Mouse (Mus musculus): ENCODE data around the gene Scn1b.
A peak's percentile ranks its signal among the peaks of the same experiment; 100 is the strongest.

Scn1b gene

DNA sequence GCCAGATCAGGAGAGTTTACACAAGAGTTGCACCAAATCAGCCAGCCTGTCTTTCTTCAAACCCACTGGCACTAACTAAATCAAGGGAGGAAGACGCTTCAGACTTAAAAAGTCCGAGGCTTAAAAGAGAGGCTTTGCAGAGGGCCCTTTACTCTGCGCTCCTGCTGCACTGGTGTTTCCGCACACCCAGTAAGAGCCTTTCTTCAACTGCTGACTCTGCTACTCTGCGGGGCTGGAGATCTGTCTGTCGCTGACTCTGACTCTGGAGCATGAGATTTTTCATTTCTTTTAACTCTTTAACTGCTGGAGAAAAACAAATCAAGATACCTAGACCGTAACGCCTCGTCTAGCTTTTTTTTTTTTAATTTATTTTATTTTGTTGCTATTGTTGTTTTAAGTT is 42.7 kb downstream of the Scn1b start:
- DNase-seq (ENCODE audit: low spot score), result no peak

DNA sequence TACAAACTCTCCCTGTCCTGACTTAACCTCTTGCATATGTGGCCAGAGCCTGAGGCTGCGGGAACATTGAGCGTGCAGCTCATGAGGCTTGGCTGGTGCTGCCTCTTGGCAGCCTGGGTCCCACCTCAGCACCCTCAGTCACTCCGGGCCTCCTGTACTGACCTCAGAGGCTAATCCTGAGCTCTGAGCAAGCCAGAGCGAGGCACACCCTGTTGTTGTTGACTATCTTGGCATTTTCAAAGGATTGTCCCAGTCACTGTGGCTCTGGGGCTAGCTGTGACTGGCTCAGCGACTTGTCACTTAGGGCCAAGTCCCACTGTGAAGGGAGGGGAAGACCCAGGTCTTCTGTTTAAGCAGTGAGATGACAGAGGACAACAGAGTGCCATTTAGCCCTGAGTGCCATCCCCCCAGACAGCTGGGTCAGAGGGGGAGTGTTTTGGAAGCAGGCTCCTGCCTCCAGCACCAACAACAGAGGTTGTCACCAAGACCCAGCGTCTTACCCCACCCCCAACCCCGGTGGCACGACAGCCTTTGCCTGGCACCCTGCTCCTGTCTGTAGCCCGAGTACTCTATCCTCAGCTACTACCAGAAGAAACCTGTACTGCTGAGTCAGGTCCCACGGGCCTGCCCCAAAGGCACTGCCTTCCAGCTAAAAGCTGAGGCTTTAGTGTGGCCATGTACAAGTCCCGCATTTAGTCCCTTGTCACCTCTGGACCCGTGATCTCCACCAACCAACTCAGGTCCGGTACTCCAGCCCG is 43.8 kb downstream of the Scn1b start:
- DNase-seq (ENCODE audit: low spot score), result peak; percentile 36

DNA sequence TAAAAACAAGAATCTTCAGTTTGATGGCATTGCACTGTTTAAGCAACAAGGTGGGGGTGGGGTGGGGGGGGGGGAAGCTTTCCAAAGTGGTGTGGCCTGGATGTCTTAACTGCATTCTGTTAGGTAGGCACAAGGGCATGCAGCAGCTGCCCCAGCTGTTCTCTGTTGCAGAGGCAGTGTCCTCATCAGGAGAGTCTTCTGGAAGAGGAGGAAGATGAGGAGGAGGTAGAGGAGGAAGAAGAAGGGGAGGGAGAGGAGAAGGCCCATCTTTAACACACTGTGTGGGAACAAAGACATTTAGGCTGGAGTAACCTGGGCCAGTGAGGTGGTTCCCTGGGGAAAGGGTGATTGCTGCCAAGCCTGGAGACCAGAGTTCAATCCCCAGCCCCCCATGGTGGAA is 44.7 kb downstream of the Scn1b start:
- DNase-seq (ENCODE audit: low spot score), result no peak

DNA sequence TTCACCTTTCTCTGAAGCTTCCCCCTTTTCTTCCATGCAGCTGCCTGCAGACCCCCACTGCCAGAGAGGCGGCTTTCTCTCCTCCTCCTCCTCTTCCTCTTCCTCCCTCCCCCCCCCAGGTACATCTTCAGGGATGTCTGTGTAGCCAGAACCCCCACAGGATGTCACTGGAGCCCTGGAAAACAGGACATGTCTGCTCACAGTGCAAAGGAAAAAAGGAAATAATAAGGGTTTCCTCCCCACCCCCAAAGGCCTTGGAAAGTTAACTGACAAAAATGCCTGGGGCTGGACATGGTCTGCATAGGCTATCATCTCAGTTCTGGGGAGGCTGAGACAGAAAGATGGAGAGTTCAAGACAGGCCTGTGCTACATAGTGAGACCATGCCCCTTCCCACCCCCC is 45.7 kb downstream of the Scn1b start:
- DNase-seq (ENCODE audit: low spot score), result no peak

DNA sequence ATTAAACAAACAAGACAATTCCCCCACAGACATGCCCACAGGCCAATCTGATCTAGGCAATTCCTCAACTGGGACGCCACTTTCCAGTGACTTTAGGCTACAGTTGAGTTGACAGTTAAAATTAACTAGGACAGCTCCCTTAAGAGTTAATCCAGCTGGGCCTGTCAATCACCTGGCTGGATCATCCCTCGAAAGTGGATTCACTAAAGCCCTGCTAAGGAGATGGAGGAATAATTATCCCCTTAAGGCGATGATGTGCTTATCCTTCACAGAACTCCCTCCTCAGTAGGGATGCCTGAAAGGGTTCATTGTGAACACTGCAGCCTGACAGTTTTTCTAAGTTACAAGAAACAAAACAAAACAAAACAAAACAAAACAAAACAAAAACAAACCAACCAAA is 46.2 kb downstream of the Scn1b start:
- no peak for DNase-seq (ENCODE audit: low spot score)

DNA sequence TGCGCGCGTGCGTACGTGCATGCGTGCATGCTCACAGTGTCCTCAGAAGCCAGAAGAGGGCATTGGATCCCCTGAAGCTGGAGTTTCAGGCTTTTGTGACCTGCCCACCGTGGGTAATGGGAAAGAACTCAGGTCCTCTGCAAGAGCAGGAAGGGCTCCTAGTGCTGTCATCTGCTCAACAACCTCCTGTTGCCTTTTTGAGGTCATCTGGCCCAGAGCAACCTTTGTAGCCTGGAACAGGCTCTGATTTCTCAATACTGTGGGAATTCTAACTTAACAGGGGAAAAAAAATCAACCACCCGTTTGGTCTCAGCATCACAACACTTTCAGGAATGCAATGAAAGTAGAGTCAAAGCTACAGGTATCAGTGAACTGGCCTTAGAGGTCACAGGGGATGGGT is 47.1 kb downstream of the Scn1b start:
- no peak for DNase-seq (ENCODE audit: low spot score)

DNA sequence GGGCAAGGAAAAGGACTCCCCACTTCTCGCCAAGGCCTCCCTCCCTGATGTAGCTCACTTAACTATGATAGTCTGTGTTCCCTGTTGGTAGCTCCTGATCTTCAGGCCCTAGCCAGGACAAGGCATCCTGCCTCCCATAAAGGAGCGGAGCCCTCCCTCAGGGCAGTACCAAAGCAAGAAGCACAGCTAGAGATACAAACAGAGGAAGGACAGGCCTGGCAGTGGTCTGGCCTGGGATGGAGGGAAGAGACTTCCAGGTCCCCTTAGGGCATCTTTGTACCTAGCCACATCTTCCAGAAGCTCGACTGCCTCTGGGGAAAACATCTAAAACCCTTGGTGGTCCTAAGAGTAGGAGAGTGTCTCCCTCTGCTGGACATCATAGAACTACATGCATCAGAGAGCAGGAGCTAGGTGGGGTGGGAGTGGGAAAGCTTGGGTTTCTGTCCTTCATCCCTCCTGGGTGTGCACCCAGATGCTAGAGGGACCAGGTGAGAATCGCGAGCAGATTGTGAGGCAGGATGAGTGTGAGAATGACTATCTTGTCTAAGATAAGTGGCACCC is 48.8 kb downstream of the Scn1b start:
- peak; percentile 80 for DNase-seq (ENCODE audit: low spot score)

DNA sequence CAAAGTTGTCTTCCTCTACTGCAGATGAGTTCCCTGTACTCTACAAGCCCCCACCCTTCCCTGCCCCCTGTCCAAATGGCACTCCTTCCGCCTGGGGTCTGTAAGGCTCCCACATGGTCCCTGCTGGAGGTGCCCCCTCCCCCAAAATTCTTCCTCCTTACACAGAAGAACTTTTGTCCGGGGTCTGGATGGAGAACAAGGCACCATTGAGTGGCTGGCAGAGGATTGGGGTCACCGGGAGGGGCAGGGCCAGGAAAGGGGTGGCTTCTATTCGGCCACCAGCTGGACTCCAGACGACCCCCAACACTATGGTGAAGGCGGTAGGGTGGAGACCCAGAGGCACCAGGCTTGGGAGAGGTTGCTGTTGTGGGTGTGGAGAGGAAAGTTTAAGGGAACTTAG is 49.3 kb downstream of the Scn1b start:
- no peak for DNase-seq (ENCODE audit: low spot score)

DNA sequence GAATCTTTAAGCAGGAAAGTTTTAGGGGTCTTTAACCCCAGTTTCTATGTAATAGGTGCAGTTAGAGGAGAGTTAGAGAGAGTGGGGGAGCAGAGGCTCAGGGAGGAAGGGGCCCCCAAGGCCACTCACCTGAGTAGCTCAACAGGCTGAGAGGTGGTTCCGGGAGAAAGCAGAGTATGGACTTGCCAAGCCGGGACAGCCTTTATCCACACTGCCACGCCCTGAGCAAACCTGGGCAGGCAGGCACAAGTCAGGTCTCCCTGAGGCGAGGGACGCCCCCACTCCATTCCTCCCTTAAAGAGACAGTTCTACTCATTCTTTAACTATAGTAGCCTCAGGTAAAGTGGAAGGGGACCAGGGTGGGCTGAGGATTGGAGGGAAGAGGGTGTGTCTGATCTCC is 50.3 kb downstream of the Scn1b start, which contains the start of gene Fxyd3:
Fxyd3 (minus strand) TSS at position 213 of the 400 bp plus-strand sequence.
- DNase-seq (ENCODE audit: low spot score), result no peak

DNA sequence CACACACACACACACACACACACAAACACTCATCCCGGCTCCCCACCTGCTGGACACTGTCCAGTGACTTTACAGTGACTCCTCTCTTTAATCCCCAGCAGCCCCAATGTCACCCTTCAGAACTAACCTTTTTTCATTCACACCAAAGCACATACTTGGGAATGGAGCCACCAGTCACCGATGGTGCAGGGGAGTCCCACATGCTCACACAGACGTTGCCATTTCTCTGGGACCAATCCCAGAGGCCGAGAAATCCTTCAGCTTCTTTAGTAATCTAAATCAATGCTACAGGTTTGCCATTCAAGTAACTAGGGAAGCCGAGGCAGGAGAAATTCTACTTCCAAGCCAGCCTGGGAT is 52.1 kb downstream of the Scn1b start:
- DNase-seq (ENCODE audit: low spot score), result no peak

DNA sequence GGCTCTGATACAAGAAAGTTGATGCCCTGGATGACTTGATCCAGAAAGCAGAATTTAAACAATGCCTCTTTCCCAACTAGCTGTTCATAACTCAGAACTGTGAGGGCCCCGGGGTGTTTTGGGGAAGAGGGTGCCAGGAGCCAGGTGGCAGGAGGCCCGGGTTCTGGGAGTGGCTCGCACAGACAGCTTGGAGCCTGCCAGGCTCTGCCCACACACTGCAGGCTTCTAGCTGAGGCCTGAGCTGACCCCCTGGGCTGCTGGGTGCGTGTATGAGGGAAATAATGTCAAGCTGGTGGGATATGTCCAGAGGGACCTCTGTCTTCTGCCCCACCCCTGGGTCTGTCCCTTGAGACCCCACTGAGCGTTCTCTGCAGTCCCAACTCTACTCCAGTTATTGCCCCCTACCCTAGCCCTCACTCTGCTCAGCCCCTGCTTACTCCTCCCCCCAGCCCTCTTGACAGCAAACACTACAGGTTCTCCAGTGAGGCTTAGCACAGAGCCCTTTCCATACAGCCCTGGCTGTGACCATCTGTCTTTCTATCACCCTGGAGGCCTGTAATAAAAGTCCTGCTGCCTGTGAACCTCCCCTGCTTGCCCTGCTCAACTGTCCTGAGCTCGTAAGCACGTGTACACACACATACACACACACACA is 52.6 kb downstream of the Scn1b start:
- DNase-seq (ENCODE audit: low spot score), result no peak

DNA sequence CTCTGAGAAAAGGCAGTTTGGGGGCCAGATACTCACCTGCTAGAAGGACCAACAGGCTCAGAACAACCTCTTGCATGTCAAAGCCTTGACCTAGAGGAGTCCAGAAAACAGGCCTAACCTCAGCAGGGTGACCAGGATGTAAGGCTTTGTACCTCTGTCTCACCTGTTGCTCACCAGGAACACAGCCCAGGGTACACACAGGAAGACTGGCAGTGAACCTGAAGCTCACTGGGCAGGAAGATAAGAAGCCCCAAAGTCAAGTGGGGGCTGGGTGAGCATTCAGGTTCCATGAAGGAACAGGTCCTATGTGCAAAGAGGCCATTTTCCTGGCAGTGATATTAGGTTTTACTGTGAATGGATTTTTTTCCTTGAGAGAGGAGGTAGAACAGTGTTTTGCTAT is 53.3 kb downstream of the Scn1b start:
- DNase-seq (ENCODE audit: low spot score), result no peak

DNA sequence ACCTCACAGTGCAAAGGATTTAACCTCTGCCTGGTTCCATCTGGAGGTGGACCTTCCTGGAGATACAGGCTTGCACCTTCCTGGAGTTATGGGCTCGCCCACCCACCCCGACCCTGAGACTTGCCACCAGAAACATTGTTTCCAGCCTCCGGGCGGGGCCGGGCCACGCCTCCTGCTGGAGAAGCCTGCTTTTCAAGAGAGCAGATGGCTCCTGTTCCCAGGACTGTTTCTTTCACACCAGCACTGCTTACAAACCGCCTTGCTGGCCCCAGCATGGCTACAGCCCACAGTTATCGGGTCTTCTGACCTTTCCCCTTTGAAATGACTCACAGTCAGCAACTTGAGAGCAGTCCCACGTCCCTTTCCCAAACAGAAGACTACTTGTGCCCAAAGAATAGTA is 54.5 kb downstream of the Scn1b start:
- DNase-seq (ENCODE audit: low spot score), result no peak

DNA sequence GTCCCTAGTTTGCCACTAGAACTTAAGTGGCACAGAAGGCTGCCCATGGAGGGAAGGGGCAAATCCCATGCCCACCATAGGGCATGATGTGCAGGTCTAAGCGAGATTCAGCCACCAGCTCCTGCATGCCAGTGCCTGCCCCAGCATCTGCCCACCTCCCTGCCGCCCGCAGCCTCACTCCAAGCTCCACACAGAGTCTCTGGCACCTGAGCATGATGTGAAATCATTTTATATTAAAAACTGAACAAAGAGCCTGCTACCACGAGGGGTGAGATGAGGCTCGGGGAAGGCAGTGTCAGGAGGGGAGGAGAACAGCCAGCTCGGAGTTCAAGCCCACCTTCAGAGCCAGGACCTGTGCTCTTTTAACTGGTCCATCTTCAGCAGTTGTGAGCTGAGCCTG is 56.5 kb downstream of the Scn1b start:
- DNase-seq (ENCODE audit: low spot score), result no peak

DNA sequence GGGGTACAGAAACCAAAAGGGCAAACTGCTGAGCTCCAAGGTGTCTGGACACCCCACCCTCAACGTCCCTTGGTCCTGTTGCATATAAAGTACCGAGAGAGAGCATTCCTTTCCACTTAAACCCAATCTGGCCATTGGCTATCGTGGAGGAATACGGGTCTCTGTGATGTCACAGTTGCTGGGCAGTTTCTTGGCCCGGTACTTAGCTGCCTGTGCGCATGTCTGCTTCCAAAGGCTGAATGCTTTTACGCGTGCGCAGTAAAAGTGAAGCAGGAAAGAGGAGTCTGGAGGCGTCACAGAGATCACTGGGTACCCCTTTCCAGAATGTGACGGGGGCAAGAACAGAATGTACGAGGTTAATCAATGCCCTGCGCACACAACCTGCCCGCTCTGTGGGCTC is 57.3 kb downstream of the Scn1b start:
- no peak for DNase-seq (ENCODE audit: low spot score)

DNA sequence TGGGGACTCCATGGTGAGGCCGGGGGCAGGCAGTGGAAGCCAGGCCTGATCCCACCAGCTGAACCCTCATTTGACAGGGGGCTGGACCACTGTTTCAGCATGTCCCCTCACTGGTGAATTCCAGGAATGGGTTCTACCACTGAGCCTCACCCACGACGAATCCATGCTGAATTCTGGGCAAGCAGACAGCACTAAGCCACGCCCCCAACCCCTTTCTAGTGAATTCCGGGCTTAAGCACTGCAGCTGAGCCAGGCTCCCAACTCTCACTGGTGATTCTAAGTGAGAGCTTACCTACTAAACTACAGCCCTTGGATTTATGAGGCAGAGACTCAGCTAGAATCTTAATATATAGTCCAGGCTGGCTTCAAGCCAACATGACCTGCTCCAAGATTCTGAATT is 59.0 kb downstream of the Scn1b start:
- no peak for DNase-seq (ENCODE audit: low spot score)
